Mouse (Mus musculus) ZHBTc4 (cell line): ENCODE measurements around the gene Sema5a.

Experiments used
- DNase-seq: peaks from one replicate; pipeline ENCODE4 v3.0.0-alpha.2; 2011; ENCODE audit warnings: low read depth, low spot score

Sema5a gene

GRCm38 (mm10) chr15:32437654-32438053, 193.0 kb downstream of the Sema5a start:
- peak; percentile 66 for DNase-seq

GRCm38 (mm10) chr15:32442745-32443144, 198.1 kb downstream of the Sema5a start:
- no peak for DNase-seq

- DNase-seq: no peak
Observed at GRCm38 (mm10) chr15:32447558-32448349, 203.1 kb downstream of the Sema5a start.

GRCm38 (mm10) chr15:32459046-32459445, 214.4 kb downstream of the Sema5a start:
- no peak for DNase-seq

GRCm38 (mm10) chr15:32460238-32460637, 215.6 kb downstream of the Sema5a start:
- no peak for DNase-seq

GRCm38 (mm10) chr15:32471480-32472050, 227.0 kb downstream of the Sema5a start:
- no peak for DNase-seq

GRCm38 (mm10) chr15:32480747-32481146, 236.1 kb downstream of the Sema5a start:
- DNase-seq: no peak

GRCm38 (mm10) chr15:32485064-32485964, 240.7 kb downstream of the Sema5a start:
- DNase-seq: no peak

GRCm38 (mm10) chr15:32487968-32488367, 243.4 kb downstream of the Sema5a start:
- DNase-seq: no peak

- no peak for DNase-seq
Observed at GRCm38 (mm10) chr15:32494219-32494618, 249.6 kb downstream of the Sema5a start.

GRCm38 (mm10) chr15:32494899-32495298, 250.3 kb downstream of the Sema5a start:
- no peak for DNase-seq

- no peak for DNase-seq
Observed at GRCm38 (mm10) chr15:32496880-32497279, 252.3 kb downstream of the Sema5a start.

- DNase-seq: no peak
Observed at GRCm38 (mm10) chr15:32505941-32506340, 261.3 kb downstream of the Sema5a start.

GRCm38 (mm10) chr15:32508282-32508681, 263.7 kb downstream of the Sema5a start:
- DNase-seq: no peak

- no peak for DNase-seq
Observed at GRCm38 (mm10) chr15:32514877-32515276, 270.3 kb downstream of the Sema5a start.

GRCm38 (mm10) chr15:32517954-32518353, 273.3 kb downstream of the Sema5a start:
- no peak for DNase-seq

GRCm38 (mm10) chr15:32532539-32532938, 287.9 kb downstream of the Sema5a start:
- no peak for DNase-seq

GRCm38 (mm10) chr15:32533541-32534080, 289.0 kb downstream of the Sema5a start:
- DNase-seq: no peak

- no peak for DNase-seq
Observed at GRCm38 (mm10) chr15:32536755-32537503, 292.3 kb downstream of the Sema5a start.

- no peak for DNase-seq
Observed at GRCm38 (mm10) chr15:32537504-32537792, 292.8 kb downstream of the Sema5a start.

GRCm38 (mm10) chr15:32538092-32538491, 293.5 kb downstream of the Sema5a start:
- DNase-seq: no peak
